Comparison of ENCODE assay signal across 26 mouse cellular contexts in genomic region chr12:77292375-77293258, GRCm38 (mm10). TPM values are rescaled to one million over a fixed set of nuclear protein-coding genes. Genes with fewer than 3 reads are reported as not detected.
A peak's percentile ranks its signal among the peaks of the same experiment; 100 is the strongest.
DNase-seq lines count a peak whose midpoint lies in the region; ATAC-seq and TF ChIP-seq lines count a peak whose summit lies in the region.
"Had no signal": no experiment of that assay in that cellular context is flagged by ENCODE, and none has a peak within 500 bp of the region (broad histone marks: within the 10 kb centered on the region; RNA-seq: fewer than 3 reads in every experiment).

No protein-coding gene starts in this region.

- peak overlapping the region; percentile 2; the same call in 1 of the 2 replicates for H3K27ac ChIP-seq in cerebellum, adult 2 months (ENCODE audit: insufficient read depth, low read length)
- no peak overlapping the region for H3K27ac ChIP-seq in forebrain, embryonic 10.5 days
- H3K27ac ChIP-seq: forebrain, embryonic 15.5 days; hindbrain, embryonic 12.5 days; limb, embryonic 12.5 days; liver, embryonic 13.5 days; neural tube, embryonic 13.5 days had no signal

- H3K4me3 ChIP-seq in cerebellum, adult 2 months (replicated peaks; ENCODE audit: insufficient read depth, low read depth, low read length) = no peak overlapping the region
- H3K4me3 ChIP-seq in forebrain, embryonic 10.5 days = no peak overlapping the region
- H3K4me3 ChIP-seq: forebrain, embryonic 15.5 days; heart, embryonic 12.5 days; hindbrain, embryonic 12.5 days; limb, embryonic 12.5 days; liver, embryonic 13.5 days; neural tube, embryonic 13.5 days had no signal

- H3K9me3 ChIP-seq in forebrain, embryonic 10.5 days = no peaks in the 10 kb centered on the region
- H3K9me3 ChIP-seq: forebrain, embryonic 15.5 days; G1E; heart, embryonic 12.5 days; hindbrain, embryonic 12.5 days; limb, embryonic 12.5 days; liver, embryonic 13.5 days; neural tube, embryonic 13.5 days had no signal

- ATAC-seq in cerebellum, adult (ENCODE audit: insufficient number of reproducible peaks, low FRiP score, low TSS enrichment) = peak; percentile 45; the same call in 1 of the 2 replicates
- ATAC-seq in CD4-positive, CD25-positive, alpha-beta regulatory T cell, adult 4 months = peak; percentile 83
- peak; percentile 55 to 64 for ATAC-seq in hematopoietic stem cell, adult 5-6 weeks (replicated peaks in 1 of 2; ENCODE audit: insufficient read depth in 1 of 2, low FRiP score in 2 of 2, low TSS enrichment in 1 of 2, low read depth in 1 of 2, poor library complexity in 2 of 2, severe bottlenecking in 2 of 2)
- ATAC-seq: forebrain, embryonic 15.5 days had no signal

- no peaks in the 10 kb centered on the region for H3K36me3 ChIP-seq in forebrain, embryonic 10.5 days (replicated peaks)
- H3K36me3 ChIP-seq: forebrain, embryonic 15.5 days; heart, embryonic 12.5 days; hindbrain, embryonic 12.5 days; limb, embryonic 12.5 days; liver, embryonic 13.5 days; neural tube, embryonic 13.5 days had no signal

- 17% methylated on average over 4 of the region's 4 CpGs for WGBS in cerebellum, adult 2 months
- 84% methylated on average over 4 of the region's 4 CpGs for WGBS in forebrain, embryonic 10.5 days

- no peak for TF ChIP-seq POLR2A in cerebellum, adult 2 months (IDR thresholded peaks at IDR 0.05; ENCODE audit: borderline replicate concordance, insufficient read depth, low read length)

- TF ChIP-seq CTCF in cerebellum, adult 2 months (IDR thresholded peaks at IDR 0.05; ENCODE audit: borderline replicate concordance, insufficient read depth, low read depth, low read length) = no peak

- DNase-seq in cerebellum, adult 8-10 months = no peak
- DNase-seq in cerebellum, adult 2 months = peak in 1 of 2 experiments; percentile 74
- no peak for DNase-seq in forebrain, embryonic 10.5 days (ENCODE audit: extremely low spot score, low spot score)
- DNase-seq in urinary bladder, postnatal 25 days (ENCODE audit: low spot score) = no peak
- DNase-seq in kidney, postnatal 25 days = no peak
- DNase-seq: adrenal gland, postnatal 14 days; gastrocnemius, postnatal 10 days; heart, postnatal 10 days; kidney, adult 9 months; layer of hippocampus, postnatal 36 days; liver, embryonic 13.5 days; lung, adult 2 months; lung, postnatal 14 days; midbrain, embryonic 14.5 days; retina, postnatal 1 day; right cerebral cortex, postnatal 25 days; spleen, adult 18-20 months had no signal

- H3K27me3 ChIP-seq in cerebellum, adult 2 months (ENCODE audit: control insufficient read depth, insufficient read depth, low read length) = no peaks in the 10 kb centered on the region
- no peaks in the 10 kb centered on the region for H3K27me3 ChIP-seq in forebrain, embryonic 10.5 days (ENCODE audit: poor library complexity, severe bottlenecking)
- H3K27me3 ChIP-seq: forebrain, embryonic 15.5 days; heart, embryonic 12.5 days; hindbrain, embryonic 12.5 days; limb, embryonic 12.5 days; liver, embryonic 13.5 days; neural tube, embryonic 13.5 days had no signal

- H3K4me1 ChIP-seq in cerebellum, adult 2 months (ENCODE audit: control insufficient read depth, insufficient read depth, low read length) = peaks cover 11% of the 10 kb centered on the region
- H3K4me1 ChIP-seq in forebrain, embryonic 10.5 days = peaks cover 5% of the 10 kb centered on the region; the same call in 1 of the 2 replicates
- H3K4me1 ChIP-seq: forebrain, embryonic 15.5 days; heart, embryonic 12.5 days; hindbrain, embryonic 12.5 days; limb, embryonic 12.5 days; neural tube, embryonic 13.5 days had no signal

RNA-seq across cellular contexts. Expression of gene Fut8, which starts 54.7 kb away (rescaled TPM):
- 10 to 100 TPM; 12.3 to 15.5 TPM for polyA plus RNA-seq in CD4-positive, CD25-positive, alpha-beta regulatory T cell, adult 4 months (2017; shearing (Covaris generic))
- polyA plus RNA-seq in cerebellum, adult 2 months (2012; rRNA removed) = 47.2 and 47.4 TPM in 2 replicates
- total RNA-seq in hematopoietic stem cell, adult 5-6 weeks (2017) = 165 and 176 TPM in 2 replicates
- polyA plus RNA-seq in forebrain, embryonic 10.5 days (2016; fragmentation: Nextera tagmentation; extraction: Ambion mirVana) = 29.3 and 30.3 TPM in 2 replicates
